Mouse (Mus musculus): ENCODE results near the gene Mfap1b.

- TF ChIP-seq POLR2A (IDR thresholded peaks at IDR 0.05; ENCODE audit: low read depth, low read length) = no peak
- TF ChIP-seq CTCF (IDR thresholded peaks at IDR 0.05; ENCODE audit: extremely low read depth, insufficient read depth, insufficient read length, insufficient replicate concordance) = no peak
Observed at GRCm38 (mm10) chr2:121455534-121455933, 18.3 kb downstream of the Mfap1b start.
